Mouse (Mus musculus) kidney, adult 9 months (tissue): Measurements from ENCODE around the gene Klhdc8b.

ENCODE experiments used
- DNase-seq: peaks from one replicate; pipeline ENCODE4 v3.0.0; 2022

The Klhdc8b gene

GRCm38 (mm10) chr9:108450292-108451169 is 10.8 kb downstream of the Klhdc8b start:
- no peak for DNase-seq

- no peak for DNase-seq
Measured at GRCm38 (mm10) chr9:108449860-108450259, 11.5 kb downstream of the Klhdc8b start.

GRCm38 (mm10) chr9:108445125-108445524 is 16.3 kb downstream of the Klhdc8b start:
- DNase-seq: no peak

GRCm38 (mm10) chr9:108441236-108441919 is 20.0 kb downstream of the Klhdc8b start:
- no peak for DNase-seq

- no peak for DNase-seq
Measured at GRCm38 (mm10) chr9:108440485-108440884, 20.9 kb downstream of the Klhdc8b start.

- no peak for DNase-seq
Measured at GRCm38 (mm10) chr9:108439176-108439575, 22.2 kb downstream of the Klhdc8b start.

GRCm38 (mm10) chr9:108436182-108436581 is 25.2 kb downstream of the Klhdc8b start, which contains the start of gene BC048562:
Gene BC048562, plus strand, starts transcription at chr9:108436482.
- no peak for DNase-seq

GRCm38 (mm10) chr9:108431431-108432067 is 29.8 kb downstream of the Klhdc8b start:
- DNase-seq: no peak

- DNase-seq: no peak
Measured at GRCm38 (mm10) chr9:108428384-108428783, 33.0 kb downstream of the Klhdc8b start, which contains the start of gene Ccdc36. Gene Ccdc36, minus strand, starts transcription at chr9:108428484.

- peak; percentile 58 for DNase-seq
Measured at GRCm38 (mm10) chr9:108412221-108412620, 49.2 kb downstream of the Klhdc8b start.

- DNase-seq: no peak
Measured at GRCm38 (mm10) chr9:108411381-108411942, 49.9 kb downstream of the Klhdc8b start.

GRCm38 (mm10) chr9:108409535-108409934 is 51.8 kb downstream of the Klhdc8b start:
- DNase-seq: no peak

GRCm38 (mm10) chr9:108404451-108404850 is 56.9 kb downstream of the Klhdc8b start:
- no peak for DNase-seq

- DNase-seq: no peak
Measured at GRCm38 (mm10) chr9:108403081-108403480, 58.3 kb downstream of the Klhdc8b start.

GRCm38 (mm10) chr9:108401186-108401960 is 60.0 kb downstream of the Klhdc8b start:
- DNase-seq: peak; percentile 76

GRCm38 (mm10) chr9:108398324-108398723 is 63.1 kb downstream of the Klhdc8b start:
- DNase-seq: no peak
